Mouse (Mus musculus): Measurements from ENCODE around the gene Phf11a.
A peak's percentile ranks its signal among the peaks of the same experiment; 100 is the strongest.
"Not testable (repeated sequence)": the region's sequence is repeated elsewhere in the genome, so short reads cannot be mapped to it uniquely, and the experiment has no call there.

Gene Phf11a

GRCm38 (mm10) chr14:59297391-59297790 lies at the start of gene Phf11a:
TSS of gene Phf11a (minus strand) at chr14:59297522.
- peak; percentile 2 for DNase-seq

DNA sequence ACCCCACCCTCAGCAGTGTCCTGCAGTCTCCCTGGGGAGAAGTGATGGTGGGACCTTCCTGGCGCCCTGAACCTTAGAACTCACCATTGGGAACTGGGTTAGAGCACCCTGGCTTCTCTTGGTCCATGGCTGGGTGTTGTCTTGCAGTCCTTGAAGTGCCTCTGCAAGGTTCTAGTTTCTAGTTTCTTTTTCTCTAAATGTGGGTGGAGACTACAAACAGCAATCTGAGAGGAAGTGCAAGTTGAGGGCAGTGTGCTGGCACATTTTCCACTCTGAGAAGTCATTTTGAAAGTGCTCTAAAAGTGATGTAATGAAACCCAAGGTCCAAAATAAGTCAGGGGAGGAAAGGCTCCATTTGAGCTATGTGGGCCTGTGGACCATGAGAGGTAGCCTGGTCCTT lies 43.9 kb upstream of the Phf11a start, which contains the start of gene Phf11b:
Gene Phf11b (minus strand): TSS at position 163 of the 400 bp plus-strand sequence.
- DNase-seq = not testable (repeated sequence)

DNA sequence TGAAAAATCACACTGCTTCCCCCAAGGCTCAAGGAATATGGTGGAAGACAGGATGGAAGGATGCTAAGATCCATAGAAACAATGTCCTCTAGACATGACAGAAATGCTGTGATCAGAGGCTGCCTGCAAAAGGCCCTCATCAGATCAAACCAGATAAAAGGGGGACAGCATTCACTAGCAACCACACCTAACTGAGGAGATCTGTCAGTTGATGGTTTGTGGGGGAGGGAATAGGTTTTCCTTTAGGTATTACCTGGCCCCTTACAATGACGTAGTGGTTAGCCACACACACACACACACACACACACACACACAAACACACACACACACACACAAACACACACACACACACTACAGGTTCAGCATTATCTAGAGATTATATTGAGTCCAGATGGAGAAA lies 42.2 kb upstream of the Phf11a start:
- DNase-seq = no peak

GRCm38 (mm10) chr14:59336056-59336455 lies 38.7 kb upstream of the Phf11a start:
- DNase-seq = not testable (repeated sequence)

GRCm38 (mm10) chr14:59330499-59330898 lies 33.2 kb upstream of the Phf11a start:
- peak; percentile 11 for DNase-seq

DNA sequence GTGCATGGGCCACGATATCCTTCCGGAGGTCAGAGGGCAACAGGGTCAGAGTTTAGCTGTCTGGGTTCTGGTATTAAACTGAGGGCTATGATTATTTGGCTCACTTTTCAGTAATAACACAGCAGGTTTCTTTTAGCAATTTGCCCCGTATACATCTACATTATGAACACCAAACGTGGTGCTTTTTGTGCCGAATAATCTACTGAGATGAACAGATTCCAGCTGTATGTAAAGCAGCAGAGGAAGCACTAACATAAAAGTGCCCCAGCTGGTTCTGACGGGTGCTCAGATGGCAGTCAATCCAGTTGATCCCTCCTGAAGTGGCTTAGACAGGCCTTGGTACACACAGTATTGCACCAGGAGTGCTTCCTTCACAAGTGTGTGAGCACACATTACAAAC lies 22.6 kb upstream of the Phf11a start:
- not testable (repeated sequence) for DNase-seq

GRCm38 (mm10) chr14:59319036-59319435 lies 21.7 kb upstream of the Phf11a start:
- DNase-seq = not testable (repeated sequence)

DNA sequence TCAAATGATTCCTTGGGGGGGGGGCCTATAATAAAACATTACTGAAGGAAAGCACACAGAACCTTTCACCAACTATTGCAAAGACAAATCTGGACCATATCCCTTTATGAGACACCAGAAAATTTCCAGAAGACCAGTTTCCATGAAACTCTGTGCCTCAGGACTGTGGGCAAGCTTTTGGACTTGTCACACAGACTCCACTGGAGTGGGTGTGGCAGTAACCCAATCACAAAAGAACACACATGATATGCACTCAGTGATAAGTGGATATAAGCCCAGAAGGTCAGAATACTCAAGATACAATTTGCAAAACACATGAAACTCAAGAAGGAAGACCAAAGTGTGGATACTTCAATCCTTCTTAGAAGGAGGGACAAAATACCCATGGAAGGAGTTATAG lies 5.6 kb downstream of the Phf11a start:
- not testable (repeated sequence) for DNase-seq

GRCm38 (mm10) chr14:59274961-59275360 lies 22.4 kb downstream of the Phf11a start:
- DNase-seq = not testable (repeated sequence)

DNA sequence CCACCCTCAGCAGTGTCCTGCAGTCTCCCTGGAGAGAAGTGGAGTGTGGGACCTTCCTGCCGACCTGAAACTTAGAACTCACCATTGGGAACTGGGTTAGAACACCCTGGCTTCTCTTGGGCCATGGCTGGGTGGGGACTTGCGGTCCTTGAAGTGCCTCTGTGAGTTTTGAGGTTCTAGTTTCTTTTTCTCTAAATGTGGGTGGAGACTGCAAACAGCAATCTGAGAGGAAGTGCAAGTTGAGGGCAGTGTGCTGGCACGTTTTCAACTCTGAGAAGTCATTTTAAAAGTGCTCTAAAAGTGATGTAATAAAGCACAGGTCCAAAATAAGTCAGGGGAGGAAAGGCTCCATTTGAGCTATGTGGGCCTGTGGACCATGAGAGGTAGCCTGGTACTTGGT lies 37.3 kb downstream of the Phf11a start, which contains the start of gene Gm6904:
Gene Gm6904 (minus strand): TSS at position 161 of the 400 bp plus-strand sequence.
- DNase-seq = peak; percentile 14

DNA sequence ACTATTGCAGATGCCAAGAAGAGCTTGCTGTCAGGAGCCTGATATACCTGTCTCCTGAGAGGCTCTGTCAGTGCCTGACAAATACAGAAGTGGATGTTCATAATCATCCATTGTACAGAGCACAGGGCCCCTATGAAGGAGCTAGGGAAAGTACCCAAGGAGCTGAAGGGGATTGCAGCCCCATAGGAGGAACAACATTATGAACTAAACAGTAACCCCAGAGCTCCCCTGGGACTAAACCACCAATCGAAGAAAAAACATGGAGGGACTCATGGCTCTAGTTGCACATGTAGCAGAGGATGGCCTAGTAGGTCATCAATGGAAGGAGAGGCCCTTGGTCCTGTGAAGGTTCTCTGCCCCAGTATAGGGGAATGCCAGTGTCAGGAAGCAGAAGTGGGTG lies 41.5 kb downstream of the Phf11a start:
- not testable (repeated sequence) for DNase-seq

DNA sequence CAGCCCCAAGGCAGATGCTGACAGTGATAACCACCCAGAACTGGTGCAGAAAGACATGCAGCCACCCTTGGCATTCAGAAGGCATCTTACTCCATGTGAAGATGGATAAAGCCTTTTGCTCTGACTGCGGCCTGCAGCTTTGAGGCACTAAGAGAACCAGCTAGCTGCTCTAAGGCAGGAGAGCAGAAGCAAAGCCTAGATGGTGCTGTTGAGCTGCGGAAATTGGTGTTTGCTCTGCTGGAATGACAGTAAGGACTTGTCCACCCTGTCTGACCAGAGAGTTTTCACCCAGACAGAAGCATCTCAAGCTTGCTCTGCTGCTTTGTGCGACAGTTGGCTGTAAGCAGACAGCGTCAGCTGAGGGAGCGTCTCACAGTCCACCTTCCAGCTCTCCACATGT lies 47.0 kb downstream of the Phf11a start:
- peak; percentile 11 for DNase-seq

GRCm38 (mm10) chr14:59233635-59234034 lies 63.7 kb downstream of the Phf11a start:
- DNase-seq = no peak

- no peak for DNase-seq
Measured at GRCm38 (mm10) chr14:59232003-59232402, 65.3 kb downstream of the Phf11a start.

- DNase-seq = no peak
Measured at GRCm38 (mm10) chr14:59230331-59230966, 66.9 kb downstream of the Phf11a start.

DNA sequence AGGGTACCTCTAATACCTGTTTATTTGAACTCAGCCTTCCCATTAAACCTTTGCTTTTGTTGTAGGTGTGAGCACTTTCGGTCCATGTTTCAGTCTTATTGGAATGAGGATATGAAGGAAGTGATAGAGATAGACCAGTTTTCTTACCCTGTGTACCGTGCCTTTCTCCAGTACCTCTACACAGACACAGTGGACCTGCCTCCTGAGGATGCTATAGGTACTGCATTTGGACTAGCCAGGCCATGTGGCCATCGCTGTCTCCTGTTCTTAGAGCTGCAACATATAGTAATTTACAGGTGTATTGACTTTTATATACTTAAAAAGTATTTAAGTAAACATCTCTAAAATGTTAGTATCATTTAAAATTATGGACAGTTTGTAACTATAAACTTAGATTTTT lies 67.5 kb downstream of the Phf11a start:
- no peak for DNase-seq

Data from lung, postnatal 14 days (tissue).